Mouse (Mus musculus) lung, postnatal 0 days (tissue): ENCODE measurements at regions not wholly inside any gene's neighbourhood (a gene's known extent, or its start where the extent isn't known, plus 50 kb on each side); places are given as distances from the start of the nearest gene placed in this dataset.

ENCODE experiments used
- ATAC-seq: fragments of 200-750 bp; cut with Nextera tagmentation; 2 replicates; pipeline ENCODE4 v1.8.0; 2017; ENCODE audit warnings: moderate library complexity
- DNase-seq: peaks from one replicate; pipeline ENCODE4 v3.0.0-alpha.2; 2016; ENCODE audit warnings: low spot score
- H3K27ac ChIP-seq: fragments of 300-500 bp; sonication (generic); 2 replicates; pipeline ENCODE4 v1.5.1; 2014; ENCODE audit warnings: antibody characterized with exemption, mild to moderate bottlenecking, low read length, mixed read lengths
- H3K27me3 ChIP-seq: fragments of 300-500 bp; sonication (generic); replicated peaks from 2 replicates; pipeline ENCODE4 v1.6.1; 2014; ENCODE audit warnings: low read length, mixed read lengths; ENCODE audit not compliant: insufficient read depth
- H3K36me3 ChIP-seq: fragments of 300-500 bp; sonication (generic); 2 replicates; pipeline ENCODE4 v1.6.1; 2014; ENCODE audit warnings: low read length, mixed read lengths; ENCODE audit not compliant: insufficient read depth
- H3K4me1 ChIP-seq: fragments of 300-500 bp; sonication (generic); 2 replicates; pipeline ENCODE4 v1.6.1; 2014; ENCODE audit warnings: antibody characterized with exemption, low read depth, low read length, mixed read lengths; ENCODE audit not compliant: insufficient read depth
- H3K4me2 ChIP-seq: fragments of 300-500 bp; sonication (generic); replicated peaks from 2 replicates; pipeline ENCODE4 v1.6.1; 2014; ENCODE audit warnings: low read depth, mild to moderate bottlenecking, low read length, moderate library complexity, mixed read lengths
- H3K4me3 ChIP-seq: fragments of 300-500 bp; sonication (generic); 2 replicates; pipeline ENCODE4 v1.5.1; 2014; ENCODE audit warnings: low read depth, low read length
- H3K9ac ChIP-seq: fragments of 300-500 bp; sonication (generic); replicated peaks from 2 replicates; pipeline ENCODE4 v1.6.1; 2014; ENCODE audit warnings: low read depth, mild to moderate bottlenecking
- H3K9me3 ChIP-seq: fragments of 300-500 bp; sonication (generic); 2 replicates; pipeline ENCODE4 v1.6.1; 2016; ENCODE audit warnings: low read length, mixed read lengths
- CTCF ChIP-seq: IDR thresholded peaks from 2 replicates; pipeline ENCODE4 v1.5.1; 2016; ENCODE audit warnings: antibody characterized with exemption, mild to moderate bottlenecking
- EP300 ChIP-seq: IDR thresholded peaks from 2 replicates; pipeline ENCODE4 v1.6.1; 2016; ENCODE audit warnings: antibody characterized with exemption, mild to moderate bottlenecking, control low read depth
- WGBS: fragments of 180-500 bp; shearing (Covaris S2); extraction: QIAGEN DNeasy Blood & Tissue Kit; methylation state at CpG from one replicate; pipeline ENCODE4 v1.1.7; 2014; 5-methylcytosine and 5-hydroxymethylcytosine counted together

DNA sequence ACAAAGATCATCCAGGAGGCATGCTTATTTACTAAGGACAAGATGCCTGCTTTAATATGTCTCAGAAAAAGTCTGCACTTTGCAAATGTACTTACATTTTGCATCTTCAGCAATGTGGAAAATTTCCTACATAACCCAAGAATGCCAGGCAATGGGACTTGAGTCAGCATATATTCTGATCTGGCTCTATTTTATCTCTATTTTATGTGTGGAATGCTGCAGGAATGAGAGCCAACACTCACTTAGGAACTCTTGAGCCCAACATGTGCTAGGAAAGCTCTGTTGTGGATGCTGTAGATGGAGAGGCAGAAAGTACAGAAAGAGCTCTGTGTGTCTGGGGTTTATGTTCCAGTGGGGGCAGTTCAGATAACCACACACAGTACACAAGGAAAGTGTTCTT, 99.0 kb upstream of the Cd93 start:
- ATAC-seq (peak; percentile 68; the same call in 1 of the 2 replicates), DNase-seq (peak; percentile 43)
- Histone ChIP-seq H3K4me1 (no peaks in the 10 kb centered on the region; the same call in 1 of the 2 replicates), H3K27ac (no peak overlapping the region), H3K36me3 (no peaks in the 10 kb centered on the region), H3K9ac (no peak overlapping the region), H3K9me3 (no peaks in the 10 kb centered on the region), H3K4me3 (no peak overlapping the region), H3K27me3 (no peaks in the 10 kb centered on the region), H3K4me2 (no peak overlapping the region)
- TF ChIP-seq EP300 (peak; percentile 60; the same call in 1 of the 2 replicates), CTCF (no peak)

DNA sequence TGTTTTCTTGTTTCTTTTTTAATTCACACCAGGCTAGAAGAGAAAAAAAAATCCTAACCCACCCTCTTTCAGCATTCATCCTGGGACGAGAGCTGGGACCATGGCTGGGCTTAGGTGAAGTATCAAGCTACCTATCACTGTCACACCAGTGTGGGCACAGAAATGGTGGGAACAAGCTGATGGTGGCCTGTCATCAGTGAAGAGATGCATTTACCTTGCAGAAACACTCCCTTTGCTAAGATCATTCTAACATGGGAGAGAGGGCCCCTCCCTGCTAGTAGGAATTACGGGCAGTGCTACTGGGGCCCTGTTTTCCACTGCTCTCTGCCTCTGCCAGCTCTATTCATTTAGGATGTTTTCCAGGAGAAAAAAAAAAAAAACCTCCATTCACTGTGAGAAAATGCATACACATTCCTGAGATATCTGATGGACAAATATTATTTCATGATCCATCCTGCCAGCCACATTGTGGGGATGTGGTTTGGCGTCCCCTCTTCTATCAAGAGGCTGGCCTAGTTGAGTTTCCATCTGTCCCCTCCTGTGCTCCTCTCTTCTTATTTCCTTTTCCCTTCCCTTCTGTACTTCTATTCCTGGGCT, 94.6 kb upstream of the Cd93 start:
- no peak for ATAC-seq
- no peak for DNase-seq
- TF ChIP-seq EP300 (no peak), CTCF (no peak)

DNA sequence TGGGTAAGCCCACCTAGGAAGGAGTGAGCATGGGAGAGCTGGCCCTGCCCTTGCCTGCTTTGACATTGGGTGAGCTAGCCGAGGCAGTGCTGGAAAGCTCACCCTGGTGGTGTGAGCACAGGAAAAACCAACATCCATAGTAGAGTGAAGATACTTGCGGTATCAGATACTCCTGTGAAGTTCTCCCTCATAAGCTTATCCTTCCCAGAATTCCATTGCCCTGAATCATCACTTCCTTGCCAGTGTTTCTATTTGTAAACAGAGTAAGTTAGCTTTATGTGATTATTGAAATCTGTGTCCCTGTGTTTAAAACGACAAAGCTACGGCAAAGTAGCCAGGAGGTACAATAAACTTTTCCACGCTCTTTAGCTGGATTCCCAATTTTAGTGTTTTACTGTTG, 93.9 kb upstream of the Cd93 start:
- Histone ChIP-seq H3K9me3 (no peaks in the 10 kb centered on the region), H3K27me3 (no peaks in the 10 kb centered on the region), H3K4me1 (no peaks in the 10 kb centered on the region; the same call in 1 of the 2 replicates), H3K4me2 (no peak overlapping the region), H3K27ac (no peak overlapping the region), H3K36me3 (no peaks in the 10 kb centered on the region), H3K4me3 (no peak overlapping the region), H3K9ac (no peak overlapping the region)
- no peak for TF ChIP-seq EP300
- TF ChIP-seq CTCF, result no peak
- 71% methylated on average over 5 of the region's 5 CpGs for WGBS
- DNase-seq (peak; percentile 36), ATAC-seq (no peak)

More for the DNA sequence above, 94.6 kb upstream of the Cd93 start:
- no peaks in the 10 kb centered on the region for H3K36me3 ChIP-seq
- H3K4me3 ChIP-seq, result no peak overlapping the region
- no peaks in the 10 kb centered on the region for H3K27me3 ChIP-seq
- no peaks in the 10 kb centered on the region for H3K9me3 ChIP-seq
- no peak overlapping the region for H3K9ac ChIP-seq
- no peak overlapping the region for H3K27ac ChIP-seq
- no peaks in the 10 kb centered on the region; the same call in 1 of the 2 replicates for H3K4me1 ChIP-seq
- WGBS, result 46% methylated on average over 3 of the region's 3 CpGs
- H3K4me2 ChIP-seq, result no peak overlapping the region

DNA sequence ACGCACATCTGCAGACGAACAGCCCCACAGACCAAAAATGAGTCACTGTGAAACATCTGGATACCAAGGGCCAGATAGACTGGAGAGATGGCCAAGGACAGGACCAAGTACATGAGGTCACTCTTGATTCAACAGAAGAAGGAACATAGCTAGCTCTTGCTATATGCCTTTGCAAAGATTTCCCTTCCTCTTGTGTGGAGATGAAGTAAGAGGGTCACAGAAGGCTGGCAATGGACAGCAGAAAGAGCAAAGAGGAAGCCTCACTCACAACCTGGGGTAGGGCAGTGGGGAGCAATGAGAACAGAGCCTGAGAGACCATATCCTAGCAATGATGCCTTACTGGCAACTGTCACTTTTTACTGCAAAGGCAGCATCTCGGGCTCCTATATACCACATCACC, 93.2 kb upstream of the Cd93 start:
- Histone ChIP-seq H3K4me3 (no peak overlapping the region), H3K4me2 (no peak overlapping the region), H3K4me1 (peaks cover 4% of the 10 kb centered on the region; the same call in 1 of the 2 replicates), H3K9ac (no peak overlapping the region), H3K36me3 (no peaks in the 10 kb centered on the region), H3K27ac (no peak overlapping the region), H3K9me3 (no peaks in the 10 kb centered on the region), H3K27me3 (no peaks in the 10 kb centered on the region)
- TF ChIP-seq EP300 (no peak), CTCF (no peak)
- no peak for ATAC-seq
- 91% methylated on average over 3 of the region's 3 CpGs for WGBS
- no peak for DNase-seq

DNA sequence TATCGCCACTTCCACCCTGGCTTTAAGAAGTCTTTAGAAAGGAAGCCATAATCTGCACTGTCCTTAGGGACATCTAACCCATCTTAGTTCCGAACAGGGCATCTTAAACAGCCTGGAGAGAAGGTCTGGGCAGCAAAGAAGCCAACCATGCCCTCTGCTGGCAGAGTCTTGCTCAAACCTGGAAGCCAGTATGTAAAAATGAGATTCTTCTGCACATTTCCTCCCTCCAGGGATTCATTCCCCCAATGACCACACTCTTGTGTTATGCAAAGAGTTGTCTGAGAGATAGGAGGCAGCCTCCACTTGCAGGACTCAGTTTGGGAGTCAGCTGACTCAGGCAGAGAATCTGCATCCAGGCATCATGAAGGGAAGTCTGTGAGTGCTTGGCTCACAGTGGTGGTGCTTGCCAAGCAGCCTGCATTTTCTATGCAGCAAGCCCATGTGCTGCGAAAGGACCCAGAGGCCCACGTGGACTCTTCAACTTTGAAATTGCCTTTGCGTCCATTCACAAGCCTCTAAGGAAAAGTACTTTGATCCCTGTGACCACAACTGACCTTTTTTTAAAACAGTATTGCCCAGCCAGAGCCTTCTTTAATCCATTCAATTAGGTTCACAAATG, 92.3 kb upstream of the Cd93 start:
- ATAC-seq (peak; percentile 47), DNase-seq (peak; percentile 77)
- Histone ChIP-seq H3K27ac (no peak overlapping the region), H3K4me3 (no peak overlapping the region), H3K27me3 (no peaks in the 10 kb centered on the region), H3K36me3 (no peaks in the 10 kb centered on the region), H3K4me2 (no peak overlapping the region), H3K4me1 (peaks cover 7% of the 10 kb centered on the region; the same call in 1 of the 2 replicates), H3K9me3 (no peaks in the 10 kb centered on the region), H3K9ac (no peak overlapping the region)
- TF ChIP-seq EP300 (peak; percentile 22; the same call in 1 of the 2 replicates), CTCF (peak; percentile 83)
- WGBS, result 54% methylated on average over 5 of the region's 5 CpGs

DNA sequence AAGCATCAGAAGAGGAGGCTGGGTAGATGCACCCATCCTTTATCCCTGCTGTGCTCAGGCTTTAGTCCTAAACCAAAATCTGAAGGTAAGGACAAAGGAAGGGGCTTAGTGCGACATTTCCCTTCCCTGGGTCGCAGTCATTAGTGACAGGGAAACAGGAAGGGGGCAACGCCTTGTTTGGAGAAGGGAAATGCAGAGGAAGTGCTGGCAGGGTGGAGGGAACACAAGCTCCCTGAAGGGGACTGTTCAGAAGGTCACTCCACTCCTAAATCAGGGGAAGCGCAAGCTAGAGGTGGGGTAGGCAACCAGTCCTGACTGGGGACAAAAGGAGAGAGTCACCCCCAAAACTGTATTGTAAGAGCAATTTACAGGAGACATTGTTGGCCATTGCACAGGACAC, 88.7 kb upstream of the Cd93 start:
- ATAC-seq (peak; percentile 66), DNase-seq (peak; percentile 64)
- H3K9me3 ChIP-seq, result no peaks in the 10 kb centered on the region
- H3K27me3 ChIP-seq, result no peaks in the 10 kb centered on the region
- H3K4me2 ChIP-seq, result no peak overlapping the region
- 55% methylated on average over 4 of the region's 4 CpGs for WGBS
- H3K4me1 ChIP-seq, result peaks cover 7% of the 10 kb centered on the region; the same call in 1 of the 2 replicates
- H3K36me3 ChIP-seq, result no peaks in the 10 kb centered on the region
- TF ChIP-seq CTCF (no peak), EP300 (peak; percentile 97)
- H3K9ac ChIP-seq, result no peak overlapping the region
- peak overlapping the region; percentile 68 for H3K27ac ChIP-seq
- no peak overlapping the region for H3K4me3 ChIP-seq
